Mouse (Mus musculus): ENCODE measurements around the gene Cdh5. TPM values are rescaled to one million over a fixed set of nuclear protein-coding genes. Genes with fewer than 3 reads are reported as not detected.
"Not testable (repeated sequence)": the region's sequence is repeated elsewhere in the genome, so short reads cannot be mapped to it uniquely, and the experiment has no call there.

Cdh5 gene
- polyA plus RNA-seq, 1 experiment from 2014 or later, result 30.2 TPM

- no peak overlapping the region for H3K4me2 ChIP-seq (replicated peaks; ENCODE audit: low read depth, low read length)
- no peak overlapping the region for H3K4me3 ChIP-seq (ENCODE audit: low read depth, low read length)
- H3K27ac ChIP-seq (ENCODE audit: low read length), result no peak overlapping the region
- no peaks in the 10 kb centered on the region for H3K36me3 ChIP-seq (ENCODE audit: control insufficient read depth, insufficient read depth, low read length)
- H3K27me3 ChIP-seq (ENCODE audit: control insufficient read depth, insufficient read depth, low read length), result no peaks in the 10 kb centered on the region
- no peak for ATAC-seq (ENCODE audit: insufficient number of reproducible peaks, insufficient read depth, low FRiP score, low read depth)
- no peak overlapping the region for H3K9ac ChIP-seq (replicated peaks; ENCODE audit: low read depth, low read length)
- WGBS, result 26% methylated on average over 1 of the region's 1 CpGs
- H3K4me1 ChIP-seq (ENCODE audit: control insufficient read depth, insufficient read depth, low read length), result no peaks in the 10 kb centered on the region
- H3K9me3 ChIP-seq (ENCODE audit: control insufficient read depth, low read depth, low read length), result no peaks in the 10 kb centered on the region
These were observed 14.3 kb upstream of the Cdh5 start for GRCm38 (mm10) chr8:104087091-104087490.

GRCm38 (mm10) chr8:104087878-104088277 is 13.5 kb upstream of the Cdh5 start:
- not testable (repeated sequence) for H3K4me3 ChIP-seq (ENCODE audit: low read depth, low read length); H3K27ac ChIP-seq (ENCODE audit: low read length); H3K36me3 ChIP-seq (ENCODE audit: control insufficient read depth, insufficient read depth, low read length); H3K27me3 ChIP-seq (ENCODE audit: control insufficient read depth, insufficient read depth, low read length); H3K9me3 ChIP-seq (ENCODE audit: control insufficient read depth, low read depth, low read length); H3K9ac ChIP-seq (replicated peaks; ENCODE audit: low read depth, low read length); H3K4me1 ChIP-seq (ENCODE audit: control insufficient read depth, insufficient read depth, low read length); H3K4me2 ChIP-seq (replicated peaks; ENCODE audit: low read depth, low read length); ATAC-seq (ENCODE audit: insufficient number of reproducible peaks, insufficient read depth, low FRiP score, low read depth)

GRCm38 (mm10) chr8:104088881-104089280 is 12.5 kb upstream of the Cdh5 start:
- Histone ChIP-seq H3K4me2 (replicated peaks; ENCODE audit: low read depth, low read length) (no peak overlapping the region), H3K4me1 (ENCODE audit: control insufficient read depth, insufficient read depth, low read length) (no peaks in the 10 kb centered on the region), H3K4me3 (ENCODE audit: low read depth, low read length) (no peak overlapping the region), H3K27me3 (ENCODE audit: control insufficient read depth, insufficient read depth, low read length) (no peaks in the 10 kb centered on the region), H3K9me3 (ENCODE audit: control insufficient read depth, low read depth, low read length) (no peaks in the 10 kb centered on the region), H3K27ac (ENCODE audit: low read length) (no peak overlapping the region), H3K36me3 (ENCODE audit: control insufficient read depth, insufficient read depth, low read length) (no peaks in the 10 kb centered on the region), H3K9ac (replicated peaks; ENCODE audit: low read depth, low read length) (no peak overlapping the region)
- ATAC-seq (ENCODE audit: insufficient number of reproducible peaks, insufficient read depth, low FRiP score, low read depth), result no peak
- 82% methylated on average over 3 of the region's 3 CpGs for WGBS

GRCm38 (mm10) chr8:104090993-104091900 is 10.2 kb upstream of the Cdh5 start:
- H3K36me3 ChIP-seq (ENCODE audit: control insufficient read depth, insufficient read depth, low read length); H3K4me1 ChIP-seq (ENCODE audit: control insufficient read depth, insufficient read depth, low read length); H3K27ac ChIP-seq (ENCODE audit: low read length); H3K9ac ChIP-seq (replicated peaks; ENCODE audit: low read depth, low read length); H3K27me3 ChIP-seq (ENCODE audit: control insufficient read depth, insufficient read depth, low read length); H3K9me3 ChIP-seq (ENCODE audit: control insufficient read depth, low read depth, low read length); ATAC-seq (ENCODE audit: insufficient number of reproducible peaks, insufficient read depth, low FRiP score, low read depth); H3K4me3 ChIP-seq (ENCODE audit: low read depth, low read length): not testable (repeated sequence)
- WGBS, result 6% methylated on average over 24 of the region's 24 CpGs
- H3K4me2 ChIP-seq (replicated peaks; ENCODE audit: low read depth, low read length), result peak overlapping the region; percentile 31

- no peaks in the 10 kb centered on the region for H3K9me3 ChIP-seq (ENCODE audit: control insufficient read depth, low read depth, low read length)
- no peak overlapping the region for H3K9ac ChIP-seq (replicated peaks; ENCODE audit: low read depth, low read length)
- no peaks in the 10 kb centered on the region for H3K4me1 ChIP-seq (ENCODE audit: control insufficient read depth, insufficient read depth, low read length)
- ATAC-seq (ENCODE audit: insufficient number of reproducible peaks, insufficient read depth, low FRiP score, low read depth), result no peak
- no peak overlapping the region for H3K27ac ChIP-seq (ENCODE audit: low read length)
- H3K36me3 ChIP-seq (ENCODE audit: control insufficient read depth, insufficient read depth, low read length), result no peaks in the 10 kb centered on the region
- no peaks in the 10 kb centered on the region for H3K27me3 ChIP-seq (ENCODE audit: control insufficient read depth, insufficient read depth, low read length)
- H3K4me3 ChIP-seq (ENCODE audit: low read depth, low read length), result no peak overlapping the region
- 63% methylated on average over 7 of the region's 7 CpGs for WGBS
- H3K4me2 ChIP-seq (replicated peaks; ENCODE audit: low read depth, low read length), result no peak overlapping the region
These were observed 8.1 kb upstream of the Cdh5 start for GRCm38 (mm10) chr8:104093336-104093735.

GRCm38 (mm10) chr8:104095595-104095994 is 5.8 kb upstream of the Cdh5 start:
- ATAC-seq (ENCODE audit: insufficient number of reproducible peaks, insufficient read depth, low FRiP score, low read depth), result peak; percentile 25; the same call in 1 of the 2 replicates
- Histone ChIP-seq H3K27me3 (ENCODE audit: control insufficient read depth, insufficient read depth, low read length) (no peaks in the 10 kb centered on the region), H3K4me1 (ENCODE audit: control insufficient read depth, insufficient read depth, low read length) (no peaks in the 10 kb centered on the region), H3K4me3 (ENCODE audit: low read depth, low read length) (no peak overlapping the region), H3K4me2 (replicated peaks; ENCODE audit: low read depth, low read length) (no peak overlapping the region), H3K36me3 (ENCODE audit: control insufficient read depth, insufficient read depth, low read length) (no peaks in the 10 kb centered on the region), H3K27ac (ENCODE audit: low read length) (peak overlapping the region; percentile 48; the same call in 1 of the 2 replicates), H3K9ac (replicated peaks; ENCODE audit: low read depth, low read length) (no peak overlapping the region), H3K9me3 (ENCODE audit: control insufficient read depth, low read depth, low read length) (no peaks in the 10 kb centered on the region)
- 66% methylated on average over 9 of the region's 9 CpGs for WGBS

- Histone ChIP-seq H3K27ac (ENCODE audit: low read length) (peak overlapping the region; percentile 61; the same call in 1 of the 2 replicates), H3K4me3 (ENCODE audit: low read depth, low read length) (no peak overlapping the region), H3K4me1 (ENCODE audit: control insufficient read depth, insufficient read depth, low read length) (no peaks in the 10 kb centered on the region), H3K36me3 (ENCODE audit: control insufficient read depth, insufficient read depth, low read length) (no peaks in the 10 kb centered on the region), H3K27me3 (ENCODE audit: control insufficient read depth, insufficient read depth, low read length) (no peaks in the 10 kb centered on the region), H3K9ac (replicated peaks; ENCODE audit: low read depth, low read length) (no peak overlapping the region), H3K9me3 (ENCODE audit: control insufficient read depth, low read depth, low read length) (no peaks in the 10 kb centered on the region), H3K4me2 (replicated peaks; ENCODE audit: low read depth, low read length) (no peak overlapping the region)
- 0 out of 2 replicates have a peak, but pooled peaks have one; percentile 25 for ATAC-seq (ENCODE audit: insufficient number of reproducible peaks, insufficient read depth, low FRiP score, low read depth)
- 51% methylated on average over 10 of the region's 10 CpGs for WGBS
These were observed 4.8 kb upstream of the Cdh5 start for GRCm38 (mm10) chr8:104096644-104097043.

- Histone ChIP-seq H3K27ac (ENCODE audit: low read length) (no peak overlapping the region), H3K4me2 (replicated peaks; ENCODE audit: low read depth, low read length) (no peak overlapping the region), H3K9ac (replicated peaks; ENCODE audit: low read depth, low read length) (no peak overlapping the region), H3K4me3 (ENCODE audit: low read depth, low read length) (no peak overlapping the region), H3K9me3 (ENCODE audit: control insufficient read depth, low read depth, low read length) (no peaks in the 10 kb centered on the region), H3K4me1 (ENCODE audit: control insufficient read depth, insufficient read depth, low read length) (no peaks in the 10 kb centered on the region), H3K27me3 (ENCODE audit: control insufficient read depth, insufficient read depth, low read length) (no peaks in the 10 kb centered on the region), H3K36me3 (ENCODE audit: control insufficient read depth, insufficient read depth, low read length) (no peaks in the 10 kb centered on the region)
- ATAC-seq (ENCODE audit: insufficient number of reproducible peaks, insufficient read depth, low FRiP score, low read depth), result no peak
- WGBS, result 27% methylated on average over 6 of the region's 6 CpGs
These were observed 2.6 kb upstream of the Cdh5 start for GRCm38 (mm10) chr8:104098671-104099346.
